Mouse (Mus musculus) lung, adult 2 months (tissue): ENCODE data around the gene Mansc4.

ENCODE experiments used
- CTCF ChIP-seq: fragments of 200-500 bp; IDR thresholded peaks from 2 replicates; pipeline ENCODE4 v1.5.1; 2011; ENCODE audit warnings: mild to moderate bottlenecking, low read length, control low read depth; ENCODE audit not compliant: insufficient read depth
- POLR2A ChIP-seq: fragments of 200-500 bp; IDR thresholded peaks from 2 replicates; pipeline ENCODE4 v1.6.1; 2011; ENCODE audit warnings: low read depth, mild to moderate bottlenecking, control low read depth, low read length, borderline replicate concordance; ENCODE audit errors: extremely low read depth

- TF ChIP-seq CTCF (no peak), POLR2A (no peak)
These were observed 22.4 kb downstream of the Mansc4 start for GRCm38 (mm10) chr6:147064226-147064943.
